Mouse (Mus musculus) olfactory bulb, adult 2 months (tissue): ENCODE results near the gene Adh4.

Experiments used
- CTCF ChIP-seq: fragments of 200-500 bp; IDR thresholded peaks from 2 replicates; pipeline ENCODE4 v1.5.1; 2012; ENCODE audit warnings: low read depth, mild to moderate bottlenecking, low read length, moderate library complexity; ENCODE audit not compliant: insufficient read depth
- POLR2A ChIP-seq: fragments of 200-500 bp; IDR thresholded peaks from 2 replicates; pipeline ENCODE4 v1.6.1; 2012; ENCODE audit warnings: mild to moderate bottlenecking, low read depth, low read length, moderate library complexity; ENCODE audit not compliant: insufficient read depth

- TF ChIP-seq CTCF: no peak
- TF ChIP-seq POLR2A: no peak
These were observed 28.2 kb downstream of the Adh4 start for GRCm38 (mm10) chr3:138443465-138443771.
